Mouse (Mus musculus): Measurements from ENCODE around the gene Gm20521. TPM values are rescaled to one million over a fixed set of nuclear protein-coding genes. Genes with fewer than 3 reads are reported as not detected.

Gm20521 gene
- not detected in 2 replicates for polyA plus RNA-seq (2015; fragmentation: Nextera tagmentation; extraction: Ambion mirVana)

- peak within 1 kb of the TSS; percentile 55 for H3K4me3 ChIP-seq (replicated peaks; ENCODE audit: low read length)
- no peaks in the 10 kb centered on the region for H3K36me3 ChIP-seq (ENCODE audit: control insufficient read depth, insufficient read depth)
- peaks cover 23% of the 10 kb centered on the region for H3K4me1 ChIP-seq (replicated peaks; ENCODE audit: control insufficient read depth, insufficient read depth, low read length)
- peak within 1 kb of the TSS; percentile 90 for H3K4me2 ChIP-seq (ENCODE audit: low read length)
- under 1% methylated on average over 27 of the region's 27 CpGs for WGBS
- no peaks in the 10 kb centered on the region for H3K9me3 ChIP-seq (ENCODE audit: control insufficient read depth, low read length)
- H3K9ac ChIP-seq (replicated peaks; ENCODE audit: low read depth, low read length) = peak within 1 kb of the TSS; percentile 69
- peak within 1 kb of the TSS; percentile 74 for H3K27ac ChIP-seq (ENCODE audit: low read length)
- peak; percentile 83 for ATAC-seq
- H3K27me3 ChIP-seq (replicated peaks; ENCODE audit: control insufficient read depth, insufficient read depth, low read length) = no peaks in the 10 kb centered on the region
Measured at GRCm38 (mm10) chr14:54883154-54884021, at the start of gene Gm20521, which contains the start of gene Bcl2l2. Gm20521 (plus strand) TSS chr14:54883441. Bcl2l2 (plus strand) TSS chr14:54883377.

GRCm38 (mm10) chr14:54843461-54843860 lies 39.8 kb upstream of the Gm20521 start:
- Histone ChIP-seq H3K27ac (ENCODE audit: low read length) (no peak overlapping the region), H3K4me1 (replicated peaks; ENCODE audit: control insufficient read depth, insufficient read depth, low read length) (no peaks in the 10 kb centered on the region), H3K36me3 (ENCODE audit: control insufficient read depth, insufficient read depth) (no peaks in the 10 kb centered on the region), H3K9ac (replicated peaks; ENCODE audit: low read depth, low read length) (no peak overlapping the region), H3K4me2 (ENCODE audit: low read length) (no peak overlapping the region), H3K9me3 (ENCODE audit: control insufficient read depth, low read length) (no peaks in the 10 kb centered on the region), H3K27me3 (replicated peaks; ENCODE audit: control insufficient read depth, insufficient read depth, low read length) (no peaks in the 10 kb centered on the region), H3K4me3 (replicated peaks; ENCODE audit: low read length) (no peak overlapping the region)
- 5% methylated on average over 4 of the region's 4 CpGs for WGBS
- no peak for ATAC-seq

- H3K9me3 ChIP-seq (ENCODE audit: control insufficient read depth, low read length) = no peaks in the 10 kb centered on the region
- no peak overlapping the region for H3K4me3 ChIP-seq (replicated peaks; ENCODE audit: low read length)
- H3K4me1 ChIP-seq (replicated peaks; ENCODE audit: control insufficient read depth, insufficient read depth, low read length) = no peaks in the 10 kb centered on the region
- no peaks in the 10 kb centered on the region; the same call in 1 of the 2 replicates for H3K36me3 ChIP-seq (ENCODE audit: control insufficient read depth, insufficient read depth)
- no peaks in the 10 kb centered on the region for H3K27me3 ChIP-seq (replicated peaks; ENCODE audit: control insufficient read depth, insufficient read depth, low read length)
- ATAC-seq = no peak
- no peak overlapping the region for H3K9ac ChIP-seq (replicated peaks; ENCODE audit: low read depth, low read length)
- no peak overlapping the region for H3K4me2 ChIP-seq (ENCODE audit: low read length)
- 99% methylated on average over 3 of the region's 3 CpGs for WGBS
- H3K27ac ChIP-seq (ENCODE audit: low read length) = no peak overlapping the region
Measured at GRCm38 (mm10) chr14:54855726-54856125, 27.5 kb upstream of the Gm20521 start.

- no peaks in the 10 kb centered on the region; the same call in 1 of the 2 replicates for H3K36me3 ChIP-seq (ENCODE audit: control insufficient read depth, insufficient read depth)
- no peak overlapping the region for H3K9ac ChIP-seq (replicated peaks; ENCODE audit: low read depth, low read length)
- no peaks in the 10 kb centered on the region for H3K4me1 ChIP-seq (replicated peaks; ENCODE audit: control insufficient read depth, insufficient read depth, low read length)
- no peaks in the 10 kb centered on the region for H3K27me3 ChIP-seq (replicated peaks; ENCODE audit: control insufficient read depth, insufficient read depth, low read length)
- no peak for ATAC-seq
- no peak overlapping the region for H3K4me2 ChIP-seq (ENCODE audit: low read length)
- H3K27ac ChIP-seq (ENCODE audit: low read length) = no peak overlapping the region
- H3K9me3 ChIP-seq (ENCODE audit: control insufficient read depth, low read length) = no peaks in the 10 kb centered on the region
- no peak overlapping the region for H3K4me3 ChIP-seq (replicated peaks; ENCODE audit: low read length)
- WGBS = 95% methylated on average over 7 of the region's 7 CpGs
Measured at GRCm38 (mm10) chr14:54856703-54857102, 26.5 kb upstream of the Gm20521 start.

GRCm38 (mm10) chr14:54857891-54858290 lies 25.4 kb upstream of the Gm20521 start:
- 90% methylated on average over 9 of the region's 9 CpGs for WGBS
- H3K36me3 ChIP-seq (ENCODE audit: control insufficient read depth, insufficient read depth) = no peaks in the 10 kb centered on the region; the same call in 1 of the 2 replicates
- no peaks in the 10 kb centered on the region for H3K9me3 ChIP-seq (ENCODE audit: control insufficient read depth, low read length)
- no peak overlapping the region for H3K4me2 ChIP-seq (ENCODE audit: low read length)
- H3K9ac ChIP-seq (replicated peaks; ENCODE audit: low read depth, low read length) = no peak overlapping the region
- no peak for ATAC-seq
- no peak overlapping the region for H3K27ac ChIP-seq (ENCODE audit: low read length)
- no peaks in the 10 kb centered on the region for H3K27me3 ChIP-seq (replicated peaks; ENCODE audit: control insufficient read depth, insufficient read depth, low read length)
- no peak overlapping the region for H3K4me3 ChIP-seq (replicated peaks; ENCODE audit: low read length)
- H3K4me1 ChIP-seq (replicated peaks; ENCODE audit: control insufficient read depth, insufficient read depth, low read length) = no peaks in the 10 kb centered on the region

- H3K9me3 ChIP-seq (ENCODE audit: control insufficient read depth, low read length) = no peaks in the 10 kb centered on the region
- H3K4me3 ChIP-seq (replicated peaks; ENCODE audit: low read length) = no peak overlapping the region
- H3K9ac ChIP-seq (replicated peaks; ENCODE audit: low read depth, low read length) = no peak overlapping the region
- H3K4me2 ChIP-seq (ENCODE audit: low read length) = no peak overlapping the region
- no peak overlapping the region for H3K27ac ChIP-seq (ENCODE audit: low read length)
- H3K27me3 ChIP-seq (replicated peaks; ENCODE audit: control insufficient read depth, insufficient read depth, low read length) = no peaks in the 10 kb centered on the region
- peaks cover 8% of the 10 kb centered on the region for H3K4me1 ChIP-seq (replicated peaks; ENCODE audit: control insufficient read depth, insufficient read depth, low read length)
- 41% methylated on average over 2 of the region's 2 CpGs for WGBS
- no peak for ATAC-seq
- H3K36me3 ChIP-seq (ENCODE audit: control insufficient read depth, insufficient read depth) = no peaks in the 10 kb centered on the region; the same call in 1 of the 2 replicates
Measured at GRCm38 (mm10) chr14:54860511-54860910, 22.7 kb upstream of the Gm20521 start.

- H3K4me2 ChIP-seq (ENCODE audit: low read length) = peak overlapping the region; percentile 92
- peak overlapping the region; percentile 98 for H3K9ac ChIP-seq (replicated peaks; ENCODE audit: low read depth, low read length)
- H3K27me3 ChIP-seq (replicated peaks; ENCODE audit: control insufficient read depth, insufficient read depth, low read length) = no peaks in the 10 kb centered on the region
- WGBS = under 1% methylated on average over 47 of the region's 56 CpGs
- no peaks in the 10 kb centered on the region for H3K36me3 ChIP-seq (ENCODE audit: control insufficient read depth, insufficient read depth)
- H3K4me3 ChIP-seq (replicated peaks; ENCODE audit: low read length) = peak overlapping the region; percentile 99
- peaks cover 8% of the 10 kb centered on the region for H3K4me1 ChIP-seq (replicated peaks; ENCODE audit: control insufficient read depth, insufficient read depth, low read length)
- peak; percentile 100 for ATAC-seq
- H3K27ac ChIP-seq (ENCODE audit: low read length) = peak overlapping the region; percentile 67
- no peaks in the 10 kb centered on the region for H3K9me3 ChIP-seq (ENCODE audit: control insufficient read depth, low read length)
Measured at GRCm38 (mm10) chr14:54863501-54864312, 19.5 kb upstream of the Gm20521 start.

- Histone ChIP-seq H3K9me3 (ENCODE audit: control insufficient read depth, low read length) (no peaks in the 10 kb centered on the region), H3K27me3 (replicated peaks; ENCODE audit: control insufficient read depth, insufficient read depth, low read length) (no peaks in the 10 kb centered on the region), H3K4me2 (ENCODE audit: low read length) (peak overlapping the region; percentile 92), H3K9ac (replicated peaks; ENCODE audit: low read depth, low read length) (peak overlapping the region; percentile 98), H3K36me3 (ENCODE audit: control insufficient read depth, insufficient read depth) (no peaks in the 10 kb centered on the region), H3K4me1 (replicated peaks; ENCODE audit: control insufficient read depth, insufficient read depth, low read length) (peaks cover 8% of the 10 kb centered on the region), H3K4me3 (replicated peaks; ENCODE audit: low read length) (peak overlapping the region; percentile 99), H3K27ac (ENCODE audit: low read length) (peak overlapping the region; percentile 67)
- 15% methylated on average over 21 of the region's 21 CpGs for WGBS
- peak; percentile 32 for ATAC-seq
Measured at GRCm38 (mm10) chr14:54864313-54865036, 18.8 kb upstream of the Gm20521 start.

Data from forebrain, embryonic 16.5 days (tissue).